In genomic region chr2:24919839-24920175, GRCm38 (mm10) we compare ENCODE assay signal across 8 mouse cellular contexts. TPM values are rescaled to one million over a fixed set of nuclear protein-coding genes. Genes with fewer than 3 reads are reported as not detected.
DNase-seq lines count a peak whose midpoint lies in the region; ATAC-seq and TF ChIP-seq lines count a peak whose summit lies in the region.

No protein-coding gene starts in this region.

- peak overlapping the region; percentile 94 for H3K27ac ChIP-seq in heart, postnatal 0 days (ENCODE audit: low read depth)
- H3K27ac ChIP-seq in bone marrow macrophage, adult 2 months (ENCODE audit: insufficient read depth, low read depth, low read length) = peak overlapping the region; percentile 34
- H3K27ac ChIP-seq in hindbrain, embryonic 15.5 days (replicated peaks) = peak overlapping the region; percentile 94
- peak overlapping the region; percentile 98 for H3K27ac ChIP-seq in midbrain, embryonic 13.5 days

- peak overlapping the region; percentile 73 for H3K4me2 ChIP-seq in heart, postnatal 0 days (ENCODE audit: low read depth, low read length)
- H3K4me2 ChIP-seq in hindbrain, embryonic 15.5 days = peak overlapping the region; percentile 63
- peak overlapping the region; percentile 73 for H3K4me2 ChIP-seq in midbrain, embryonic 13.5 days (replicated peaks)

- ATAC-seq in heart, postnatal 0 days (ENCODE audit: insufficient read depth, low read depth) = peak; percentile 22; the same call in 1 of the 2 replicates
- ATAC-seq in hindbrain, embryonic 15.5 days (ENCODE audit: low FRiP score, low read depth) = peak; percentile 62
- peak; percentile 70 for ATAC-seq in midbrain, embryonic 13.5 days

- no peak for TF ChIP-seq CTCF in heart, postnatal 0 days (IDR thresholded peaks at IDR 0.05; ENCODE audit: low read depth)
- TF ChIP-seq CTCF in bone marrow macrophage, adult 2 months (IDR thresholded peaks at IDR 0.05; ENCODE audit: low read depth, low read length) = no peak

- H3K27me3 ChIP-seq in heart, postnatal 0 days (ENCODE audit: control insufficient read depth, insufficient read depth, low read length) = no peaks in the 10 kb centered on the region
- no peaks in the 10 kb centered on the region for H3K27me3 ChIP-seq in hindbrain, embryonic 15.5 days
- no peaks in the 10 kb centered on the region for H3K27me3 ChIP-seq in midbrain, embryonic 13.5 days

- TF ChIP-seq POLR2A in bone marrow macrophage, adult 2 months (IDR thresholded peaks at IDR 0.05; ENCODE audit: borderline replicate concordance, low read depth, low read length) = no peak

- H3K4me1 ChIP-seq in heart, postnatal 0 days (ENCODE audit: control insufficient read depth, insufficient read depth) = peaks cover 6% of the 10 kb centered on the region; the same call in 1 of the 2 replicates
- H3K4me1 ChIP-seq in bone marrow macrophage, adult 2 months (ENCODE audit: control insufficient read depth, insufficient read depth, low read length) = peaks cover 6% of the 10 kb centered on the region
- peaks cover 19% of the 10 kb centered on the region for H3K4me1 ChIP-seq in hindbrain, embryonic 15.5 days (replicated peaks)
- H3K4me1 ChIP-seq in midbrain, embryonic 13.5 days (replicated peaks) = peaks cover 16% of the 10 kb centered on the region

- H3K36me3 ChIP-seq in heart, postnatal 0 days (replicated peaks; ENCODE audit: control insufficient read depth, insufficient read depth, low read length) = no peaks in the 10 kb centered on the region
- no peaks in the 10 kb centered on the region for H3K36me3 ChIP-seq in hindbrain, embryonic 15.5 days
- H3K36me3 ChIP-seq in midbrain, embryonic 13.5 days = no peaks in the 10 kb centered on the region

- H3K9ac ChIP-seq in heart, postnatal 0 days (replicated peaks; ENCODE audit: low read depth, low read length) = peak overlapping the region; percentile 90
- peak overlapping the region; percentile 88 for H3K9ac ChIP-seq in hindbrain, embryonic 15.5 days
- peak overlapping the region; percentile 97 for H3K9ac ChIP-seq in midbrain, embryonic 13.5 days (replicated peaks)

- H3K9me3 ChIP-seq in heart, postnatal 0 days (replicated peaks; ENCODE audit: control insufficient read depth, low read length) = no peaks in the 10 kb centered on the region
- no peaks in the 10 kb centered on the region for H3K9me3 ChIP-seq in hindbrain, embryonic 15.5 days
- H3K9me3 ChIP-seq in midbrain, embryonic 13.5 days = no peaks in the 10 kb centered on the region

- 9% methylated on average over 8 of the region's 8 CpGs for WGBS in heart, postnatal 0 days
- WGBS in hindbrain, embryonic 15.5 days = 8% methylated on average over 8 of the region's 8 CpGs
- WGBS in midbrain, embryonic 13.5 days = 9% methylated on average over 8 of the region's 8 CpGs

- TF ChIP-seq EP300 in heart, postnatal 0 days (IDR thresholded peaks at IDR 0.05; ENCODE audit: low read depth) = no peak

- H3K4me3 ChIP-seq in heart, postnatal 0 days (ENCODE audit: low read depth, low read length) = peak overlapping the region; percentile 89
- H3K4me3 ChIP-seq in bone marrow macrophage, adult 2 months (ENCODE audit: insufficient read depth, low read length) = peak overlapping the region; percentile 95
- peak overlapping the region; percentile 93 for H3K4me3 ChIP-seq in hindbrain, embryonic 15.5 days
- H3K4me3 ChIP-seq in midbrain, embryonic 13.5 days (replicated peaks) = peak overlapping the region; percentile 89

- intact Hi-C loops in heart, postnatal 10 days (cut with DNase I) = loop anchor here (5.0 kb wide), 1 partner anchor 68 kb away; no protein-coding TSS in a partner anchor

- no peak for DNase-seq in heart, postnatal 0 days (ENCODE audit: low spot score)
- DNase-seq in heart, postnatal 10 days = no peak
- DNase-seq in retina, embryonic 14.5 days (ENCODE audit: low spot score) = no peak
- DNase-seq in spleen, adult 18-20 months = no peak
- DNase-seq in adrenal gland, postnatal 4 days (ENCODE audit: low spot score in 2 of 2) = no peak

RNA-seq across cellular contexts. Expression of gene Ehmt1, which starts 0.4 kb away (rescaled TPM):
- 36.8 and 49.8 TPM in 2 replicates for total RNA-seq in heart, postnatal 0 days (2014; rRNA removed; ENCODE audit: low replicate concordance)
- 30.6 and 34.7 TPM in 2 replicates for polyA plus RNA-seq in heart, postnatal 0 days (2015; fragmentation: Nextera tagmentation; extraction: Ambion mirVana)
- total RNA-seq in heart, postnatal 10 days (2021) = 10 to 100 TPM; 51.2 to 57.9 TPM
- polyA plus RNA-seq in bone marrow macrophage, adult 2 months (2012; ENCODE audit: insufficient read depth, insufficient read length, missing spikeins) = 29.9 and 32.9 TPM in 2 replicates
- polyA plus RNA-seq in hindbrain, embryonic 15.5 days (2015; fragmentation: Nextera tagmentation; extraction: Ambion mirVana) = 89.4 and 90.3 TPM in 2 replicates
- polyA plus RNA-seq in midbrain, embryonic 13.5 days (2015; fragmentation: Nextera tagmentation; extraction: Ambion mirVana) = 139 and 146 TPM in 2 replicates
- 10 to 100 TPM; 83.9 to 89.0 TPM for total RNA-seq in adrenal gland, postnatal 4 days (2021)

RNA-seq across cellular contexts. Expression of gene Arrdc1, which starts 15.2 kb away (rescaled TPM):
- total RNA-seq in heart, postnatal 0 days (2014; rRNA removed; ENCODE audit: low replicate concordance) = 11.9 and 23.9 TPM in 2 replicates
- 10.2 and 12.2 TPM in 2 replicates for polyA plus RNA-seq in heart, postnatal 0 days (2015; fragmentation: Nextera tagmentation; extraction: Ambion mirVana)
- total RNA-seq in heart, postnatal 10 days (2021) = 10 to 100 TPM; 11.1 to 12.3 TPM
- polyA plus RNA-seq in bone marrow macrophage, adult 2 months (2012; ENCODE audit: insufficient read depth, insufficient read length, missing spikeins) = 97.6 and 102 TPM in 2 replicates
- polyA plus RNA-seq in hindbrain, embryonic 15.5 days (2015; fragmentation: Nextera tagmentation; extraction: Ambion mirVana) = 37.8 and 41.5 TPM in 2 replicates
- 19.2 and 19.7 TPM in 2 replicates for polyA plus RNA-seq in midbrain, embryonic 13.5 days (2015; fragmentation: Nextera tagmentation; extraction: Ambion mirVana)
- total RNA-seq in adrenal gland, postnatal 4 days (2021) = 10 to 100 TPM; 30.3 to 38.3 TPM

RNA-seq across cellular contexts. Expression of gene Zmynd19, which starts 29.8 kb away (rescaled TPM):
- 5.9 and 21.3 TPM in 2 replicates for total RNA-seq in heart, postnatal 0 days (2014; rRNA removed; ENCODE audit: low replicate concordance)
- 5.6 and 6.0 TPM in 2 replicates for polyA plus RNA-seq in heart, postnatal 0 days (2015; fragmentation: Nextera tagmentation; extraction: Ambion mirVana)
- 10 to 100 TPM; 19.7 to 24.2 TPM for total RNA-seq in heart, postnatal 10 days (2021)
- 6.5 and 7.6 TPM in 2 replicates for polyA plus RNA-seq in bone marrow macrophage, adult 2 months (2012; ENCODE audit: insufficient read depth, insufficient read length, missing spikeins)
- 23.8 and 25.4 TPM in 2 replicates for polyA plus RNA-seq in hindbrain, embryonic 15.5 days (2015; fragmentation: Nextera tagmentation; extraction: Ambion mirVana)
- 12.3 and 20.4 TPM in 2 replicates for polyA plus RNA-seq in midbrain, embryonic 13.5 days (2015; fragmentation: Nextera tagmentation; extraction: Ambion mirVana)
- total RNA-seq in adrenal gland, postnatal 4 days (2021) = 10 to 100 TPM; 28.5 to 28.9 TPM

RNA-seq across cellular contexts. Expression of gene Dph7, which starts 42.4 kb away (rescaled TPM):
- total RNA-seq in heart, postnatal 0 days (2014; rRNA removed; ENCODE audit: low replicate concordance) = 17.7 and 24.8 TPM in 2 replicates
- polyA plus RNA-seq in heart, postnatal 0 days (2015; fragmentation: Nextera tagmentation; extraction: Ambion mirVana) = 10.2 and 11.7 TPM in 2 replicates
- total RNA-seq in heart, postnatal 10 days (2021) = 1 to 10 TPM; 4.9 to 7.3 TPM
- polyA plus RNA-seq in bone marrow macrophage, adult 2 months (2012; ENCODE audit: insufficient read depth, insufficient read length, missing spikeins) = 8.2 and 8.7 TPM in 2 replicates
- polyA plus RNA-seq in hindbrain, embryonic 15.5 days (2015; fragmentation: Nextera tagmentation; extraction: Ambion mirVana) = 35.5 and 36.0 TPM in 2 replicates
- polyA plus RNA-seq in midbrain, embryonic 13.5 days (2015; fragmentation: Nextera tagmentation; extraction: Ambion mirVana) = 36.3 and 41.8 TPM in 2 replicates
- total RNA-seq in adrenal gland, postnatal 4 days (2021) = 10 to 100 TPM; 20.3 to 21.3 TPM

RNA-seq across cellular contexts. Expression of gene Mrpl41, which starts 55.1 kb away (rescaled TPM):
- total RNA-seq in heart, postnatal 0 days (2014; rRNA removed; ENCODE audit: low replicate concordance) = 62.3 and 69.5 TPM in 2 replicates
- 194 and 197 TPM in 2 replicates for polyA plus RNA-seq in heart, postnatal 0 days (2015; fragmentation: Nextera tagmentation; extraction: Ambion mirVana)
- 10 to 100 TPM; 87.3 to 88.0 TPM for total RNA-seq in heart, postnatal 10 days (2021)
- polyA plus RNA-seq in bone marrow macrophage, adult 2 months (2012; ENCODE audit: insufficient read depth, insufficient read length, missing spikeins) = 30.9 and 31.6 TPM in 2 replicates
- 157 and 171 TPM in 2 replicates for polyA plus RNA-seq in hindbrain, embryonic 15.5 days (2015; fragmentation: Nextera tagmentation; extraction: Ambion mirVana)
- 162 and 172 TPM in 2 replicates for polyA plus RNA-seq in midbrain, embryonic 13.5 days (2015; fragmentation: Nextera tagmentation; extraction: Ambion mirVana)
- 10 to 100 TPM; 82.1 to 96.4 TPM for total RNA-seq in adrenal gland, postnatal 4 days (2021)

Comparison
In these comparisons a context has a peak if more than half of its experiments do, and no peak if none do; other contexts are left out.
1. H3K27ac ChIP-seq: peak in every context shown above with its lines; median percentile 98 in midbrain, embryonic 13.5 days; 94 in heart, postnatal 0 days; 94 in hindbrain, embryonic 15.5 days; 34 in bone marrow macrophage, adult 2 months.